Mouse (Mus musculus) thymus, adult 2 months (tissue): Measurements from ENCODE around the gene Als2.

ENCODE experiments used
- CTCF ChIP-seq: fragments of 200-500 bp; IDR thresholded peaks from 2 replicates; pipeline ENCODE4 v1.5.1; 2012; ENCODE audit warnings: mild to moderate bottlenecking, control low read depth, low read length, moderate library complexity, borderline replicate concordance; ENCODE audit not compliant: control insufficient read depth, poor library complexity, insufficient read depth; ENCODE audit errors: extremely low read depth
- POLR2A ChIP-seq: fragments of 200-500 bp; IDR thresholded peaks from 2 replicates; pipeline ENCODE4 v1.6.1; 2012; ENCODE audit warnings: mild to moderate bottlenecking, low read length, control low read depth, moderate library complexity; ENCODE audit not compliant: control insufficient read depth, poor library complexity, insufficient read depth; ENCODE audit errors: extremely low read depth

GRCm38 (mm10) chr1:59268931-59269330 is 31.9 kb upstream of the Als2 start:
- no peak for TF ChIP-seq CTCF
- TF ChIP-seq POLR2A, result no peak
